Mouse (Mus musculus) lung, adult 2 months (tissue): Measurements from ENCODE around the gene Gata2.

Experiments used
- CTCF ChIP-seq: fragments of 200-500 bp; IDR thresholded peaks from 2 replicates; pipeline ENCODE4 v1.5.1; 2011; ENCODE audit warnings: mild to moderate bottlenecking, low read length, control low read depth; ENCODE audit not compliant: insufficient read depth
- POLR2A ChIP-seq: fragments of 200-500 bp; IDR thresholded peaks from 2 replicates; pipeline ENCODE4 v1.6.1; 2011; ENCODE audit warnings: low read depth, mild to moderate bottlenecking, control low read depth, low read length, borderline replicate concordance; ENCODE audit errors: extremely low read depth

DNA sequence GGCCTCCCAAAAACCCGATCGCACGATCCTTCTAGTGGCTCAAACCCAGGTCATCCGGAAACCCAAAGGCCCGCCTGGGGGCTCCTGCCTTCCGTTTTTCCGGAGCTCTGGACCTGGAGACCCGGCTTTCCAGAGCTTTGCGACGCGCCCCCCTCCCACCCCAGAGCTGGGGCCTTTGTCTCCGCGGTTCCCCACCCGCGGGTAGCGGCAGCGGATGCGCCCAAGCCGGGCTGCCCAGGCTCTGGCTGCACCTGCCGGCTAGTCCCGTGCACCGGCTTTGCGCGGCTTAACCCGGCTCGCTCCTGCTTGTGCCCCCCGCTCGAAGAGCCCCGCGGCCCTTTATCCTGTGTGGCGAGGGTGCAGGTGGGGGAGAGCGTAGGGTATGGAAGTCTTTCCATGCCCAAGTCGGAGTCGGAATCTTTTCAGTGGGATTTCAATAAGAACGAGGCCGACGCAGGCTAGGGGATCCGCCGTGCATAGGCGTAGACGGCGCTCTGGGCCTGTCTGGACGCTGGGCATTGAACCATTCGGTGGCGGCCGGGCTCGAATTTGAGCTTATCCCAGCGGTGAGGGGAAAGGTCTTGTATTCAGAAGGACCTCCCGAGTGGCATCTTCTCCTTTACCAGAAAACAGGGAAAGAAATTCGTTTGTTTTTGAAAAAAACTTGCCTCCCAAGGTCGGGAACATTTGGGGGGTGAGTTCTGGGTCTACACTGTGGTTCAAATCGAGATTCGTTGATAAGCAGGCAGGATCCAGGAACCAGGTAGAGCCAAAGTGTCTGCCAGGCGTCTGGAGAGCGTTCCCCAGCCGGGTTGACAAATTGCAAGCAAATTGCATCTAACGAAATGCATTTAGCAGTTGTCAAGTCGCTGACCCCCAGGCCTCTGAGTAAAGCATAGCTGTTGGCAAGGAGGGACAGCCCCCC is 624 bp downstream of the Gata2 start:
- TF ChIP-seq POLR2A (no peak), CTCF (no peak)
